Mouse (Mus musculus) megakaryocyte-erythroid progenitor cell, adult 5-6 weeks (primary cell): ENCODE data around the gene Plekha8. TPM values are rescaled to one million over a fixed set of nuclear protein-coding genes. Genes with fewer than 3 reads are reported as not detected.

Experiments
- ATAC-seq: replicated peaks from 2 replicates; pipeline ENCODE4 v1.8.0; 2016; ENCODE audit warnings: mild to moderate bottlenecking, inconsistent platforms; ENCODE audit not compliant: severe bottlenecking, poor library complexity, low FRiP score, low TSS enrichment
- total RNA-seq, 2 experiments: library from RNA; stranded (forward) in 1 of 2; stranded (reverse) in 1 of 2; fragments of 200-1000, 215-1000 nt in 1 of 2; fragments of >200 nt in 1 of 2; fragmentation: Nextera tagmentation in 1 of 2; gene quantifications; 2 replicates each; pipeline ENCODE4 v1.2.3; 2014 to 2017

Plekha8 gene
- total RNA-seq, 2 experiments from 2014 or later: 3.1 to 5.3 TPM

- ATAC-seq: no peak
Measured at GRCm38 (mm10) chr6:54689686-54690085, 94.8 kb downstream of the Plekha8 start.

DNA sequence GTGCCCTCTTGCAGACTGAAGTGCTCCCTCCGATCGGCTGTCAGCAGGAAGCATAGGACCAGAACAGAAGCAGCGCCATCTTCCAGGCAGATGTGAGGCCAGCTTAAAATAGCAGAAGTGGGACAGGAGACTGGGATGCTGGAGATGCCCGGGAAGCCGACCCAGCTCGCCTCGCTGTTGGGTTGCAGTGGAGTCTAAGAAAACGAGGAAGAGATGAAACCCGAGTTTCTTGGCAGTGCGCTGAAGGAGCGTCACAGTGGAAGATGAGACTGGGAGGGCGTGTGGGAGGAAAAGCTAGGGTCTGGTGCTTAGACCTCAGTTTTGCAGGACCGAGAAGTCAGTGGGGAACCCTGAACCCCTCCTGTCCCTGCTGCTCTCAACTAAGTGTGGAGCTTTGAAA lies 95.9 kb downstream of the Plekha8 start:
- no peak for ATAC-seq

GRCm38 (mm10) chr6:54691368-54692116 lies 96.6 kb downstream of the Plekha8 start:
- no peak for ATAC-seq

- ATAC-seq: no peak
Measured at GRCm38 (mm10) chr6:54692201-54692600, 97.3 kb downstream of the Plekha8 start.

- no peak for ATAC-seq
Measured at GRCm38 (mm10) chr6:54693286-54693685, 98.4 kb downstream of the Plekha8 start.

Other genes starting within 250 kb of the Plekha8 start
- gene Wipf3, start 165.5 kb upstream of the Plekha8 start, total RNA-seq (2014; fragmentation: Nextera tagmentation): not detected in 2 replicates
- not detected in 2 replicates for gene Wipf3, start 165.5 kb upstream of the Plekha8 start, total RNA-seq (2017)
- not detected in 2 replicates for gene Scrn1, start 28.6 kb upstream of the Plekha8 start, total RNA-seq (2014; fragmentation: Nextera tagmentation)
- not detected in 2 replicates for gene Scrn1, start 28.6 kb upstream of the Plekha8 start, total RNA-seq (2017)
- gene Fkbp14, start 2.2 kb downstream of the Plekha8 start, total RNA-seq (2014; fragmentation: Nextera tagmentation): 2.9 and 6.3 TPM in 2 replicates
- gene Fkbp14, start 2.2 kb downstream of the Plekha8 start, total RNA-seq (2017): 1.5 and 2.1 TPM in 2 replicates
- 2.0 and 2.1 TPM in 2 replicates for gene Mturn, start 86.5 kb downstream of the Plekha8 start, total RNA-seq (2014; fragmentation: Nextera tagmentation)
- 0.57 and 1.9 TPM in 2 replicates for gene Mturn, start 86.5 kb downstream of the Plekha8 start, total RNA-seq (2017)
- gene Znrf2, start 221.8 kb downstream of the Plekha8 start, total RNA-seq (2014; fragmentation: Nextera tagmentation): 16.1 and 25.6 TPM in 2 replicates
- gene Znrf2, start 221.8 kb downstream of the Plekha8 start, total RNA-seq (2017): 27.2 and 46.6 TPM in 2 replicates